Mouse (Mus musculus): ENCODE measurements around the gene Arhgef7. TPM values are rescaled to one million over a fixed set of nuclear protein-coding genes. Genes with fewer than 3 reads are reported as not detected.

Gene Arhgef7
- polyA plus RNA-seq, 1 experiment = 38.5 TPM

GRCm38 (mm10) chr8:11774195-11775076 is 46.9 kb downstream of the Arhgef7 start:
- Histone ChIP-seq H3K36me3 (ENCODE audit: control insufficient read depth, insufficient read depth, low read length, poor library complexity, severe bottlenecking) (no peaks in the 10 kb centered on the region), H3K27me3 (ENCODE audit: control insufficient read depth, insufficient read depth, low read length, poor library complexity, severe bottlenecking) (no peaks in the 10 kb centered on the region), H3K4me3 (ENCODE audit: low read depth, low read length) (no peak overlapping the region), H3K9ac (ENCODE audit: low read depth, poor library complexity, severe bottlenecking) (no peak overlapping the region), H3K27ac (ENCODE audit: insufficient read depth, low read length) (no peak overlapping the region), H3K4me1 (ENCODE audit: control insufficient read depth, insufficient read depth, low read length) (no peaks in the 10 kb centered on the region), H3K9me3 (replicated peaks; ENCODE audit: control insufficient read depth, insufficient read depth, low read length, poor library complexity, severe bottlenecking) (no peaks in the 10 kb centered on the region)
- TF ChIP-seq CTCF (IDR thresholded peaks at IDR 0.05; ENCODE audit: low read depth, low read length) (no peak), POLR2A (IDR thresholded peaks at IDR 0.05; ENCODE audit: insufficient read depth, low read length) (no peak), EP300 (IDR thresholded peaks at IDR 0.05; ENCODE audit: insufficient read depth, low read depth, low read length) (no peak)

GRCm38 (mm10) chr8:11775889-11776288 is 48.4 kb downstream of the Arhgef7 start:
- no peaks in the 10 kb centered on the region for H3K36me3 ChIP-seq (ENCODE audit: control insufficient read depth, insufficient read depth, low read length, poor library complexity, severe bottlenecking)
- H3K9ac ChIP-seq (ENCODE audit: low read depth, poor library complexity, severe bottlenecking) = no peak overlapping the region
- H3K4me1 ChIP-seq (ENCODE audit: control insufficient read depth, insufficient read depth, low read length) = no peaks in the 10 kb centered on the region
- TF ChIP-seq CTCF (IDR thresholded peaks at IDR 0.05; ENCODE audit: low read depth, low read length) (no peak), POLR2A (IDR thresholded peaks at IDR 0.05; ENCODE audit: insufficient read depth, low read length) (no peak), EP300 (IDR thresholded peaks at IDR 0.05; ENCODE audit: insufficient read depth, low read depth, low read length) (no peak)
- H3K27me3 ChIP-seq (ENCODE audit: control insufficient read depth, insufficient read depth, low read length, poor library complexity, severe bottlenecking) = no peaks in the 10 kb centered on the region
- no peak overlapping the region for H3K4me3 ChIP-seq (ENCODE audit: low read depth, low read length)
- H3K9me3 ChIP-seq (replicated peaks; ENCODE audit: control insufficient read depth, insufficient read depth, low read length, poor library complexity, severe bottlenecking) = no peaks in the 10 kb centered on the region
- no peak overlapping the region for H3K27ac ChIP-seq (ENCODE audit: insufficient read depth, low read length)

- H3K27ac ChIP-seq (ENCODE audit: insufficient read depth, low read length) = no peak overlapping the region
- TF ChIP-seq POLR2A (IDR thresholded peaks at IDR 0.05; ENCODE audit: insufficient read depth, low read length) = no peak
- no peaks in the 10 kb centered on the region for H3K4me1 ChIP-seq (ENCODE audit: control insufficient read depth, insufficient read depth, low read length)
- no peak overlapping the region for H3K4me3 ChIP-seq (ENCODE audit: low read depth, low read length)
- no peaks in the 10 kb centered on the region for H3K27me3 ChIP-seq (ENCODE audit: control insufficient read depth, insufficient read depth, low read length, poor library complexity, severe bottlenecking)
- no peak overlapping the region for H3K9ac ChIP-seq (ENCODE audit: low read depth, poor library complexity, severe bottlenecking)
- H3K9me3 ChIP-seq (replicated peaks; ENCODE audit: control insufficient read depth, insufficient read depth, low read length, poor library complexity, severe bottlenecking) = no peaks in the 10 kb centered on the region
- no peaks in the 10 kb centered on the region for H3K36me3 ChIP-seq (ENCODE audit: control insufficient read depth, insufficient read depth, low read length, poor library complexity, severe bottlenecking)
Observed at GRCm38 (mm10) chr8:11776451-11777180, 49.1 kb downstream of the Arhgef7 start.

- Histone ChIP-seq H3K36me3 (ENCODE audit: control insufficient read depth, insufficient read depth, low read length, poor library complexity, severe bottlenecking) (no peaks in the 10 kb centered on the region), H3K9me3 (replicated peaks; ENCODE audit: control insufficient read depth, insufficient read depth, low read length, poor library complexity, severe bottlenecking) (no peaks in the 10 kb centered on the region), H3K4me3 (ENCODE audit: low read depth, low read length) (no peak overlapping the region), H3K27me3 (ENCODE audit: control insufficient read depth, insufficient read depth, low read length, poor library complexity, severe bottlenecking) (no peaks in the 10 kb centered on the region), H3K4me1 (ENCODE audit: control insufficient read depth, insufficient read depth, low read length) (no peaks in the 10 kb centered on the region), H3K27ac (ENCODE audit: insufficient read depth, low read length) (no peak overlapping the region), H3K9ac (ENCODE audit: low read depth, poor library complexity, severe bottlenecking) (no peak overlapping the region)
- no peak for TF ChIP-seq POLR2A (IDR thresholded peaks at IDR 0.05; ENCODE audit: insufficient read depth, low read length)
- TF ChIP-seq EP300 (IDR thresholded peaks at IDR 0.05; ENCODE audit: insufficient read depth, low read depth, low read length) = no peak
- no peak for TF ChIP-seq CTCF (IDR thresholded peaks at IDR 0.05; ENCODE audit: low read depth, low read length)
Observed at GRCm38 (mm10) chr8:11777201-11777600, 49.7 kb downstream of the Arhgef7 start.

GRCm38 (mm10) chr8:11778646-11779433 is 51.3 kb downstream of the Arhgef7 start:
- Histone ChIP-seq H3K27ac (ENCODE audit: insufficient read depth, low read length) (no peak overlapping the region), H3K4me3 (ENCODE audit: low read depth, low read length) (no peak overlapping the region), H3K9ac (ENCODE audit: low read depth, poor library complexity, severe bottlenecking) (no peak overlapping the region), H3K36me3 (ENCODE audit: control insufficient read depth, insufficient read depth, low read length, poor library complexity, severe bottlenecking) (no peaks in the 10 kb centered on the region; the same call in 1 of the 2 replicates), H3K9me3 (replicated peaks; ENCODE audit: control insufficient read depth, insufficient read depth, low read length, poor library complexity, severe bottlenecking) (no peaks in the 10 kb centered on the region), H3K27me3 (ENCODE audit: control insufficient read depth, insufficient read depth, low read length, poor library complexity, severe bottlenecking) (no peaks in the 10 kb centered on the region), H3K4me1 (ENCODE audit: control insufficient read depth, insufficient read depth, low read length) (no peaks in the 10 kb centered on the region)
- no peak for TF ChIP-seq EP300 (IDR thresholded peaks at IDR 0.05; ENCODE audit: insufficient read depth, low read depth, low read length)
- no peak for TF ChIP-seq POLR2A (IDR thresholded peaks at IDR 0.05; ENCODE audit: insufficient read depth, low read length)
- TF ChIP-seq CTCF (IDR thresholded peaks at IDR 0.05; ENCODE audit: low read depth, low read length) = no peak
